Mouse (Mus musculus) embryonic fibroblast, embryonic 13.5 days (primary cell): ENCODE measurements around the gene Ntm. TPM values are rescaled to one million over a fixed set of nuclear protein-coding genes. Genes with fewer than 3 reads are reported as not detected.

ENCODE experiments used
- H3K27ac ChIP-seq: 2 replicates; pipeline ENCODE4 v1.5.1; 2012; ENCODE audit warnings: low read length, control low read depth, inconsistent platforms; ENCODE audit not compliant: insufficient read depth
- H3K4me1 ChIP-seq: 2 replicates; pipeline ENCODE4 v1.6.1; 2011; ENCODE audit warnings: low read length; ENCODE audit not compliant: control insufficient read depth, insufficient read depth
- H3K4me3 ChIP-seq: 2 replicates; pipeline ENCODE4 v1.5.1; 2011; ENCODE audit warnings: mild to moderate bottlenecking, control low read depth, low read length; ENCODE audit not compliant: insufficient read depth
- CTCF ChIP-seq: IDR thresholded peaks from 2 replicates; pipeline ENCODE4 v1.5.1; 2011; ENCODE audit warnings: mild to moderate bottlenecking, control low read depth, low read length, moderate library complexity, borderline replicate concordance; ENCODE audit not compliant: insufficient read depth
- POLR2A ChIP-seq: IDR thresholded peaks from 2 replicates; pipeline ENCODE4 v1.6.1; 2011; ENCODE audit warnings: low read depth, mild to moderate bottlenecking, control low read depth, low read length, moderate library complexity
- polyA plus RNA-seq: library from polyadenylated mRNA; stranded (reverse); fragments of >200 nt; gene quantifications from 2 replicates; pipeline ENCODE4 v1.2.4, GENCODE M21; 2011; ENCODE audit warnings: low read depth; ENCODE audit not compliant: missing spikeins, insufficient read length

The Ntm gene
- polyA plus RNA-seq, 1 experiment: 0.95 TPM

- Histone ChIP-seq H3K4me1 (no peaks in the 10 kb centered on the region), H3K4me3 (no peak overlapping the region), H3K27ac (no peak overlapping the region)
- TF ChIP-seq CTCF (peak; percentile 27; the same call in 1 of the 2 replicates), POLR2A (no peak)
These were observed 504.9 kb downstream of the Ntm start for GRCm38 (mm10) chr9:29457976-29458572.

DNA sequence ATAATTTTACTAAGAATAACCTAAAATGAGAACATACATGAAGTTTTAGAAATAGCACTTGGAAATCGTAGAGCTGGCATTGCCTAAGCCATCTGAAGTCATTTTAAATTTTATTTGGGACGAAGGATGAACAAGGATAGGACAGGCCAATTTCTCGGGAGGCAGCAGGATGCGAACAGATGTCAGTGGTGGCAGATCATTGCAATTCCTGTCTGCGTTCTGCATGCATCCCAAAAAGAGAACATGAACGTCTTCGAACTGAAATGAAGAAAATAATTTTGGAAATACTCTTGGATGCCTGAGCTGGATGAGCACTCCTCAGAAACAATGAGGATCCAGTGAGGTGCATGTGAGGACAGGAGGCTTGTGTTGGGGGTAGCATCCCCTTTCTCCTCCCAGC lies 506.9 kb downstream of the Ntm start:
- Histone ChIP-seq H3K4me1 (no peaks in the 10 kb centered on the region), H3K27ac (no peak overlapping the region), H3K4me3 (no peak overlapping the region)
- TF ChIP-seq POLR2A (no peak), CTCF (no peak)

DNA sequence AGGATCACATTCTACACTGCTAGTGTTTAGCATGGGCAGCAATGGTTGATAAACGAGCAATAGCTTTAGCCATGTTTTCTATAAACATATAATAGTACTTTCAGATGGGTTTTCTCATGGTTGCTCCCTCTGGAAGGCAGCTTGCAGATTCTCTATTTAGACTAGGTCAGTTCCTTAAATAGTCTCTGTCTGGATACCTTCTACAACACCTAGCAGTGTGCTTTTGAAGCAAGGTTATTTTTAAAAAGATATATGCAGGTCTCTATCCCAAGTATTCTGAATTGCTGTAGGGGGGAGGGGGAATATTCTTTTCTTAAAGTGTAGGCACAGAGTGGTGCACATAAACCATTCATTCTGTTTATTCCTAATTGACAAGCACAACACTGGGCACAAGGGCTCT lies 511.7 kb downstream of the Ntm start:
- Histone ChIP-seq H3K27ac (no peak overlapping the region), H3K4me1 (no peaks in the 10 kb centered on the region), H3K4me3 (no peak overlapping the region)
- no peak for TF ChIP-seq POLR2A
- no peak for TF ChIP-seq CTCF

DNA sequence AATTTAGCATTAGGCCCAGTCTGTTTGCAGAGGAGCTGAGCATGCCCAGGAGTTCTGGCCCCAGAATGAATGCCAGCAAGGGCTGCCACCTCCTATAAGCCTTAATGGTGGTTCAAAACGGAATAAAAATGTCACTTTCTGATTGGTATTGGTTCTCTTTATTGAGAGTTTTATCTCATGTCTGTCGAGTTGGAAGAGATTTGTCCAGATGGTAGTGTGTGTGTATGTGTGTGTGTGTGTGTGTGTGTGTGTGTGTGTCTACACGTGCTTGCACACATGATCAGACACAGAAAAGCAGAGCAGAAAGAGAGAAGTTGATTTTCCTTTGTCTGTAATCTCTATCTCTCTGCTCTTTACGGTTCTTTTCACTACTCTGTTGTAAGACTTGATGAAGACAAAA lies 518.9 kb downstream of the Ntm start:
- Histone ChIP-seq H3K27ac (no peak overlapping the region), H3K4me3 (no peak overlapping the region), H3K4me1 (no peaks in the 10 kb centered on the region)
- no peak for TF ChIP-seq CTCF
- no peak for TF ChIP-seq POLR2A

DNA sequence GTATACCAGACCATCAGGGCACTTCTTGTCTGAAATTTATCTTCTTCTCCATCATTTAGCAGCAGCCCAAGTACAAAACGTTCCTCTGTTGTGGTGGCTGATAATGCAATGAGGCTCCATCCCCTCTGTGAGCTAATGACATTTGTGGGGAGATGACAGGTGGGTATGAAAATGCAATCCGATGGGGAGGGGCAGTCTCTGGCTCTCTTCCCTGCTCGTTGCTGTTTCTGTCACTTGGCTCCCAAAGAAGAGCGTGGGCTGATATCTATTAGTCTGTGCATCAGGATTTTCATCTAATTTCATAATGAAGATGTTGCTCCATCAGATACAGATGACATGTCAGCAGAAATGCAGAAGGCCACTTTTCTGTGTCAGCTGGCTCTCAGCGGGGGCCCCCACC lies 523.5 kb downstream of the Ntm start:
- Histone ChIP-seq H3K4me1 (no peaks in the 10 kb centered on the region), H3K4me3 (no peak overlapping the region), H3K27ac (no peak overlapping the region)
- no peak for TF ChIP-seq CTCF
- TF ChIP-seq POLR2A: no peak

GRCm38 (mm10) chr9:29434611-29435010 lies 528.3 kb downstream of the Ntm start:
- H3K4me3 ChIP-seq: no peak overlapping the region
- no peak for TF ChIP-seq POLR2A
- no peak for TF ChIP-seq CTCF
- no peak overlapping the region for H3K27ac ChIP-seq
- H3K4me1 ChIP-seq: no peaks in the 10 kb centered on the region

DNA sequence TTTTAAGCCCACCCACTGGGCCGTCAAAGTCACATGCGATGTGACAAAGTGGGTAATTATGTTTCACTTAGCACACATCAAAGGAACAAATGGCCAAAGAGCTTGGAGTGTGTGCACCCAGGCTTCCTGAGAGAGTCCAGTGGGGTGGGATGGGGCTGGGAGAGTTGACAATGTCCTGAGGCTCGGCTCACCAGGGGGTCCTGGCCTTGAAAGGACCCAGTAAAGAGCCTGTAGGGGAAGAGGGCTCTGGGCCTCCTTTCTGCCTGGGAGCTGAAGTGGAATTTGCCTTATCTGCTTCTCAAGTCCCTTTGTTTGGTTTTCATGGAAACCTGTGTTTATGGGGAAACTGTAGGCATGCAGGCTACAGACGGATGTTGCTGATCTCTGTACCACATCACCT lies 529.0 kb downstream of the Ntm start:
- H3K27ac ChIP-seq: no peak overlapping the region

GRCm38 (mm10) chr9:29433156-29433555 lies 529.8 kb downstream of the Ntm start:
- TF ChIP-seq CTCF (no peak), POLR2A (no peak)
- Histone ChIP-seq H3K4me3 (no peak overlapping the region), H3K4me1 (no peaks in the 10 kb centered on the region), H3K27ac (no peak overlapping the region)

More for the DNA sequence above, 529.0 kb downstream of the Ntm start:
- no peak overlapping the region for H3K4me3 ChIP-seq
- H3K4me1 ChIP-seq: no peaks in the 10 kb centered on the region
- TF ChIP-seq CTCF (no peak), POLR2A (no peak)

DNA sequence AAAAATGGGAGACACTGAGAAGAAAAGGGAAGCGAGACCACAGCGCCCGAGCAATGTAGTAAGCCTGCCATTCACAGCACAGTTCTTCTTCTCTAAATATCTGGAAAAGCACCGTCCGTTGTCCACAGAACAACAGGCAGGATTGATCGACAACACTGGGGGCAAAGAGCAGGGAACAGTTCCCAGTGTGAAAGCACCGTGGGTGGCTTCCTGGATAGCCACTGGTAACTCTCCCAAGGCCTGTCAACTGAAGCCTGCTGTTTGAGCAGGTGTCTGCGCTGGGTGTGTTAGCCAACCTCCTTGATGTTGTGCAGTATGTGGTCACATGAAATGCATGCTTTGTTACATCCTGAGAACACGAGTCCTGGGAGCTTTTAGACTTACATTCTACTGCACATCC lies 531.4 kb downstream of the Ntm start:
- no peak for TF ChIP-seq POLR2A
- TF ChIP-seq CTCF: no peak
- Histone ChIP-seq H3K4me1 (no peaks in the 10 kb centered on the region), H3K4me3 (no peak overlapping the region), H3K27ac (no peak overlapping the region)

DNA sequence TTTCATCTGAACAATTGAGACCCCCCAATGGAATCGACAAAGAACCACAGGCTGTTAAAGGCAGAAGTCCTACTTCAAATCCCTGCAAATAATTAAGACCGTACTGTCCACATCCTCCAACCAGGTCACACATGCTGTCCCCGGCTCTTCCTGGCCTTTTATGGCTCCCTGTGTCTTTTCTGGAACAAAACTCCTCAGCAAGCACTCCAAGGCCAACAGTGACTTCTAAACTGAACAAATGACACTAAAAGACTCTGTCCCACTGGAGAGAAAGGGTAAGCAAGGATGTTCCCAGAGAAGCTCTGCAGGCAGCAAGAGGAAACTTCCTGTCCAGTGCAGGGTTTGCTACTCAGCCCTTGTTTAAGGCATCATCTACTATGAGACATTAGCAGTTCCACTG lies 532.8 kb downstream of the Ntm start:
- Histone ChIP-seq H3K27ac (no peak overlapping the region), H3K4me1 (no peaks in the 10 kb centered on the region), H3K4me3 (no peak overlapping the region)
- no peak for TF ChIP-seq CTCF
- no peak for TF ChIP-seq POLR2A

DNA sequence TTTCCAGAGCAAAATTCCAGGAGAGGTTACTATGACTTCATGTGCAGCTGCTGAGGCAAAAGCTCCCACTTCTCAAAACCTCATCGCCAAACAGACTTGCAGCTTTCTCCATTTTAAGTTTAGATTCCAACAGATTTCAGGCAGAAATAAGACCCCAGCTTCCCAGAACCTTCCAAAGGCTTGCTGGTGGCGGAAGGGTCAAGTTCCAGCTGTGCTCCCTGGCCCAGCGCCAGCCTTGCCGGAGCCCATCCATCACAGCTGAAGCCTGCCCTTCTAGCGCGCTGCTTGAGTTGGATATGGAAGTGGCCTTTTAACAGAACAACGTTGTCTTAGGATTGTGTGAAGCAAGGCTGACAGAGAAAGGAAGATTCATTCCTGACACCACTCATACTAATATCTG lies 534.6 kb downstream of the Ntm start:
- no peak overlapping the region for H3K27ac ChIP-seq
- H3K4me1 ChIP-seq: no peaks in the 10 kb centered on the region
- no peak for TF ChIP-seq CTCF
- no peak for TF ChIP-seq POLR2A
- no peak overlapping the region for H3K4me3 ChIP-seq
